Mouse (Mus musculus): ENCODE results near the gene Grk2. TPM values are rescaled to one million over a fixed set of nuclear protein-coding genes. Genes with fewer than 3 reads are reported as not detected.

The Grk2 gene
- polyA plus RNA-seq (2016; fragmentation: Nextera tagmentation; extraction: Ambion mirVana): 14.8 and 16.7 TPM in 2 replicates

DNA sequence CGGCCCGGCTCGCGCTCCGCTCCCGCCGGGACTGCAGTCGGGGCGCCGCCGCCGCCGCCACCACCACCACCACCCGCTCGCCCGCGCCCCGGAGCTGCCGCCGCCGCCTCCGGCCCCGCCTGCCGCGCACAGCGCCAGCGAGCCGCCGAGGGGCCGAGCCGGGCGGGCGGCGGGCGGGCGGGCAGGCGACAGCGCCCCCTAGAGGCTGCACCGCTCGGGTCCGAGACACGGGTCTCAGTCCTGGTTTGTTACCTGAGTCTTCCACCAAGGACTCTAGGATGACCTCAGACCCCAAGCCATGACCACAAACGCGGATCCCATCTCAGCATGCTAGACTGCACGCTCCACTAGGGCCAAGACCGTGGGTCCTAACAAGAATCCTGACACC is at the start of gene Grk2:
Grk2 (minus strand) TSS at position 33 of the 388 bp plus-strand sequence.
- Histone ChIP-seq H3K4me1 (replicated peaks) (peaks cover 50% of the 10 kb centered on the region), H3K4me3 (peak within 1 kb of the TSS; percentile 95), H3K36me3 (no peaks in the 10 kb centered on the region), H3K27ac (peak within 1 kb of the TSS; percentile 95), H3K9me3 (no peaks in the 10 kb centered on the region), H3K27me3 (ENCODE audit: insufficient read depth, poor library complexity, severe bottlenecking) (no peaks in the 10 kb centered on the region)
- 2% methylated on average over 37 of the region's 46 CpGs for WGBS
- DNase-seq (ENCODE audit: low spot score): peak; percentile 85

DNA sequence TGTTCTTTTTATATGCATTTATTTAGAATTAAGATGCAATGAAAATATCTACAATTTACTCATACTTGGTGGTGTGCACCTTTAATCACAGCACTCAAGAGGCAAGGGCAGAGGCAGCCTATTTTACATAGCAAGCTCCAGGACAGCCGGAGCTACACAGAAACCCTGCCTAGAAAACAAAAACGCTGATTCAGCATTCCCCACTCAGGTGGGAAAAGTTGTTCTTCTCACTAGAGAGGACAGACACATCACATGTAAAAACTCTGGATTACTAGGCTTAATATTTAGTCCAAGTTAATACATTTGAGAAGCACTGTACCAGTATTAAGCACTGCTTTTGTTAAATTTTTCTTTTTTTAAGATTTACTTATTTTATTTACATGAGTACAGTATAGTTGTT is 43.4 kb upstream of the Grk2 start:
- DNase-seq (ENCODE audit: low spot score): no peak
- no peak overlapping the region for H3K4me3 ChIP-seq
- WGBS: 91% methylated on average over 2 of the region's 2 CpGs
- peaks cover 96% of the 10 kb centered on the region for H3K36me3 ChIP-seq
- no peak overlapping the region for H3K27ac ChIP-seq
- no peaks in the 10 kb centered on the region for H3K4me1 ChIP-seq (replicated peaks)
- H3K9me3 ChIP-seq: no peaks in the 10 kb centered on the region
- H3K27me3 ChIP-seq (ENCODE audit: insufficient read depth, poor library complexity, severe bottlenecking): no peaks in the 10 kb centered on the region

DNA sequence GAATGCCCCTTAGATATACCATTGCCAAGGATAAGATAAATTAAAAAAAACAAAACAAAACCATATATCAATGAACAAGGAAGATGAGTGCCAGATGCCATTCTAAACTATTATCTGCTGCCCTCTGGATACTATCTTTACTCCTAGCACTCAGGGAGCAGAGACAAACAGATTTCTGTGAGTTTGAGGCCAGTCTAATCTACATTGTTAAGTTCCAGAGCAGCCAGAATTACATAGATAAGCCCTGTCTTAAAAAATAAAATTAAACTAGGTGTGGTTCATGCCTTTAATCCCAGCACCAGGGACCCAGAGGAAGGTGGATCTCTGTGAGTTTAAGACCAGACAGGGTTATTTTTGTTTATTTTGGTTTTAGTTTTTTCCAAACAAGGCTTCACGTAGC is 40.5 kb upstream of the Grk2 start:
- H3K9me3 ChIP-seq: no peaks in the 10 kb centered on the region
- peaks cover 98% of the 10 kb centered on the region for H3K36me3 ChIP-seq
- no peak for DNase-seq (ENCODE audit: low spot score)
- no peak overlapping the region for H3K27ac ChIP-seq
- H3K4me3 ChIP-seq: no peak overlapping the region
- H3K4me1 ChIP-seq (replicated peaks): no peaks in the 10 kb centered on the region
- H3K27me3 ChIP-seq (ENCODE audit: insufficient read depth, poor library complexity, severe bottlenecking): no peaks in the 10 kb centered on the region
- 92% methylated on average over 1 of the region's 1 CpGs for WGBS

DNA sequence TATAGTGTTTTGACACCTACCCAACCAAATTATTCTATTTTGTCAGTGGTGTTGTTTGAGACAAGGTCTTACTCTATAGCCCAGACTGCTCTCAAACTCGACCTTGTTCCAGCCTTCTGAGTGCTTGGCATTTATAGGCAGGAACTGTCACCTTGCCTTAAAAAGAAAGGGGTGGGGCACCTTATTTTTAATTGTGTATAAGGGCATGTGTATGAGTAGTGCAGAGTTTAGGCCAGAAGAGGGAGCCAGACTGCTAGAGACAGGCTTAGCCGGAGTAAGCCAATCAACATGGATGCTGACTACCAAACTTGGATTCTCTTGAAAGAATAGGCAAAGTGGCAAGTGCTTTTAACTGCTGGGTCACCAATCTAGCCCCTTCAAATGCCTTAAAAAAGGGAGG is 32.1 kb upstream of the Grk2 start:
- WGBS: 44% methylated on average over 2 of the region's 2 CpGs
- Histone ChIP-seq H3K4me1 (replicated peaks) (peaks cover 15% of the 10 kb centered on the region), H3K27me3 (ENCODE audit: insufficient read depth, poor library complexity, severe bottlenecking) (no peaks in the 10 kb centered on the region), H3K36me3 (peaks cover 56% of the 10 kb centered on the region), H3K4me3 (no peak overlapping the region), H3K27ac (no peak overlapping the region), H3K9me3 (no peaks in the 10 kb centered on the region)
- DNase-seq (ENCODE audit: low spot score): no peak

DNA sequence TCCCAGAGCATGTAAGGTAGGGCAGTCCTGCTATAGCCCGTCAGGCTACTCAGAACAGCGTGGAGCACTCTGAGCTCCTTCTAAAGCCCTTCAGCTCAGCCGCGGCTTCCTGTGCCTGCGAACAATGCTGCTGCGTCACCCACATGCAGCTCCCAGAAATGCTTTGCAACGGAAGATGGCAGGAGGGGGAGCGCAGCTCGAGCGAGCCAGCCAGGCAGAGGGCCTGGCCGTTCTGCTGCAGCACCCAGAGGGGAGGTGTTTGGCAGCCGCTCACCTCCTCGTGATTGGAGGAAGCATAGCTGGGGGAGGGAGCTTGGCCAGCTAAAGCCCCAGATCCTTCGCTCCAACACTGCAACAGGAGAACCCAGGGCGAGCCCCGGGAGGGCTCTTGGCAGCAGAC is 27.8 kb upstream of the Grk2 start:
- peak overlapping the region; percentile 93 for H3K27ac ChIP-seq
- H3K27me3 ChIP-seq (ENCODE audit: insufficient read depth, poor library complexity, severe bottlenecking): no peaks in the 10 kb centered on the region
- H3K36me3 ChIP-seq: peaks cover 46% of the 10 kb centered on the region
- WGBS: under 1% methylated on average over 16 of the region's 16 CpGs
- DNase-seq (ENCODE audit: low spot score): peak; percentile 92
- peaks cover 34% of the 10 kb centered on the region for H3K4me1 ChIP-seq (replicated peaks)
- no peaks in the 10 kb centered on the region for H3K9me3 ChIP-seq
- H3K4me3 ChIP-seq: peak overlapping the region; percentile 75

DNA sequence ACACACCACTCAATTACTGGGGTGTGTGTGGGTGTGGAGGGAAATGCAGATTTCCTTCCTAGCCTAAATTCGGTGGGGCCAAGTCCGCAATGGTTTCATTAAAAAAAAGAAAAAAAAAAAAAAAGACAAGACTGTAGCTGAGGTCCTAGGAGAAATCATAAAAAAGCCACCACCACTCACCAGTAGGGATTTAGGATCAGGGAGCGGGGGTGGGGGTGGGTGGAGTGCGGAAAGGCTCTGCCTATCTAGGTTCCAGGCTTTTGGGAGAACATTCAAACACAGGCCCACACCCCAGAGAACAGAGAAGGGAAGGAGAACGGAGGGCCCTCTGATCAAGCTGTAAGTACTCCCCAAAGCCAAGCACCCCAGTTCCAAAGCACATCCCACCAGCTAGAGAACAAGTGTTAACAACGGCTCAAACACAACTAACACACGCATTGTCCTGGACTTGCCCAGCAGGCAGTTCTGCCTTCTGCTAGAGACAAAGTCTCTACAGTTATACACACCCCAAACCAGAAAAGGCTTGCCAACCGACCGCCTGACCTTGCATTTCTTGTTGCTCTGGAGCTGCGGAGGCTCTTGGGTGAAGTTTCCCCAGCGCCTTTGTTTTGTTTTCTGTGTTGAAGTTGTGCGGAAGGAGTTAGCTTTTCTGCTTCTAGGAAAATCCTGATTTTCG is 27.2 kb upstream of the Grk2 start:
- Histone ChIP-seq H3K27me3 (ENCODE audit: insufficient read depth, poor library complexity, severe bottlenecking) (no peaks in the 10 kb centered on the region), H3K4me3 (peak overlapping the region; percentile 75), H3K9me3 (no peaks in the 10 kb centered on the region), H3K4me1 (replicated peaks) (peaks cover 34% of the 10 kb centered on the region), H3K27ac (peak overlapping the region; percentile 93), H3K36me3 (peaks cover 50% of the 10 kb centered on the region)
- 0% methylated on average over 13 of the region's 13 CpGs for WGBS
- DNase-seq (ENCODE audit: low spot score): peak; percentile 48

DNA sequence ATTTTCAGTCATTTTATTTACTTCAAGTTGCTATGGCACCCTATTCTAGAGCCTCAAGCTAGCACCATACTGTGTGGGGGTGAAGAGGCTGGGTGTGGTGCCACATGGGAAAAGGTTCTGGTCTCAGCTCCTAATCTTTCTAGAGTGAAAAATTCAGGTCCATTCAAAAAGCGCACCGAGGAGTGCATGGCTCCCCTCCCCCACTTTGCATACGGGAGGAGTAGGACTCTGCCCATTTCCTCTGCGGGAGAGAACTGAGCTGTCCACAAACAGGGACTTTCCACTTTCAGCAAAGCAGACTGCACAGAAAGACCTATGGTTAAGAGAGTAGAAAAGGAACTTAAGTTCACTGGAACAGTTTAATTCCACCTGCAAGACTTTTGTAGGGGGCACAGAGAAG is 26.6 kb upstream of the Grk2 start:
- peak; percentile 40 for DNase-seq (ENCODE audit: low spot score)
- H3K4me1 ChIP-seq (replicated peaks): peaks cover 34% of the 10 kb centered on the region
- H3K9me3 ChIP-seq: no peaks in the 10 kb centered on the region
- peaks cover 56% of the 10 kb centered on the region for H3K36me3 ChIP-seq
- WGBS: 0% methylated on average over 4 of the region's 4 CpGs
- H3K27ac ChIP-seq: peak overlapping the region; percentile 93
- H3K4me3 ChIP-seq: peak overlapping the region; percentile 75
- H3K27me3 ChIP-seq (ENCODE audit: insufficient read depth, poor library complexity, severe bottlenecking): no peaks in the 10 kb centered on the region

- Histone ChIP-seq H3K9me3 (no peaks in the 10 kb centered on the region), H3K4me1 (replicated peaks) (peaks cover 34% of the 10 kb centered on the region), H3K4me3 (no peak overlapping the region), H3K27ac (no peak overlapping the region), H3K27me3 (ENCODE audit: insufficient read depth, poor library complexity, severe bottlenecking) (no peaks in the 10 kb centered on the region), H3K36me3 (peaks cover 61% of the 10 kb centered on the region)
- no peak for DNase-seq (ENCODE audit: low spot score)
- WGBS: 93% methylated on average over 3 of the region's 3 CpGs
These were observed 25.3 kb upstream of the Grk2 start for GRCm38 (mm10) chr19:4331273-4331672.

DNA sequence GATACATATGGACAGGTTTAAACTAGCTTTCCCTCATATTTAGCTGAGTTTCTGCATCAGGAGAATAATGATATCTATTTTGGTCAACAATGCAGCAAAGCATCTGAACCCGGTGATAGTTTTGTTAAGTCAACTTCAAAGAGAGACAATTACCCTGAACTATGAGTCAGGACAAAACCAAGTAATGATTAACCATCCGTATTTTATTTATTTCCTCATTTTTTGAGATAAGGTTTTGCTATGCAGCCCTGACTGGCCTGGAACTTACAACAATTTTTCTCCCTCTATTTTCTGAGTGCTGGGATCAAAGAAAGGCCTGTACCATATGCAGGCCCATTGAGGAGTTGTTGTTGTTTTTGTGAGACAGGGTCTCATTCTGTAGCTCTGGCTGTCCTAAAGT is 24.6 kb upstream of the Grk2 start:
- Histone ChIP-seq H3K27me3 (ENCODE audit: insufficient read depth, poor library complexity, severe bottlenecking) (no peaks in the 10 kb centered on the region), H3K36me3 (peaks cover 67% of the 10 kb centered on the region), H3K4me1 (replicated peaks) (peaks cover 34% of the 10 kb centered on the region), H3K27ac (no peak overlapping the region), H3K9me3 (no peaks in the 10 kb centered on the region), H3K4me3 (no peak overlapping the region)
- WGBS: 94% methylated on average over 2 of the region's 2 CpGs
- DNase-seq (ENCODE audit: low spot score): no peak

DNA sequence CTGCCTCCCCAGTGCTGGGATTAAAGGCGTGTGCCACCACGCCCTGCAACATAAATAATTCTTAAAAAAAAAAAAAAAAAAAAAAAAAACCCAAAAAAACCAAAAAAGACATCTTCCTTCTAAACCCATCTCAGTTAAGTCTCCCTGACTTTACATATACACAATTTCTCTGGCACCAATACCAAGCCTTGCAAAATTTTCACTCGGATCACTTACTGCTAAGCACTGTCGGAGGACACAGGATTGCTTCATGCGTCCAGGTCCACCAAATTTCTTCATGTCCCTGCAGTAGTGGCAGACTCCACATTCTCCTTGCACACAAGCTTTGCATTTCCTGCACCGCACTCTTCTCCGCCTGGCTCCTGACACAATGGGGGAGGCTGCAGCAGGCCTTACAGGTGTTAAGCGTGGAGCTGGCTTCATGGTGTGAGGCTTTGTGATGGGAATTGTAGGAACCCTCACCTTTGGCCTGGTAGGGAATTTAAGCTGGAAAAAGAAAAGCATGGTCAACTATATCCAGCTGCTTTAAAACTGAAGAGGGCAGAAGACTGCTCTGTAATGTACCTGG is 22.8 kb upstream of the Grk2 start:
- Histone ChIP-seq H3K4me1 (replicated peaks) (peaks cover 27% of the 10 kb centered on the region), H3K27ac (no peak overlapping the region), H3K36me3 (peaks cover 82% of the 10 kb centered on the region), H3K9me3 (no peaks in the 10 kb centered on the region), H3K27me3 (ENCODE audit: insufficient read depth, poor library complexity, severe bottlenecking) (no peaks in the 10 kb centered on the region), H3K4me3 (no peak overlapping the region)
- no peak for DNase-seq (ENCODE audit: low spot score)
- 96% methylated on average over 8 of the region's 8 CpGs for WGBS

DNA sequence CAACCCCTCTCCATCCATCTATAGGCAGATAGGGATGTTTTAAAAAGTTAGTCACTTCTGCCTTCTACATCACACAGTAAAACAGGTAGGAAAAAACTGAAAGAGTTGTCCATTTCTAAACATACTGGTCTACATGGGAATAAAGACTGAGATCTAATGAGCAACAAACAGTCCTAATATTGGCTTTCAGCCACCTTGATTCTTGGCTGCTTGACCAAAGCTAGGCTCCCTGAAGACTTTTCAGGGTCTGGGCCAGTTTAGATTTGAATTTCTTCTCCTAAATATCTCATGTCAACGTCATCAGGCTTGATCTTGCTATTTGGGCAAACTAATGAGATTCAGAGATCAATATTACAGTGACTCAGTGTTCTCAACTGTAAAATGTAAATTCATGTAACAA is 20.9 kb upstream of the Grk2 start:
- Histone ChIP-seq H3K4me3 (no peak overlapping the region), H3K36me3 (peaks cover 100% of the 10 kb centered on the region), H3K4me1 (replicated peaks) (peaks cover 10% of the 10 kb centered on the region), H3K27ac (no peak overlapping the region), H3K27me3 (ENCODE audit: insufficient read depth, poor library complexity, severe bottlenecking) (no peaks in the 10 kb centered on the region), H3K9me3 (no peaks in the 10 kb centered on the region)
- 92% methylated on average over 1 of the region's 1 CpGs for WGBS
- DNase-seq (ENCODE audit: low spot score): no peak

- 0 out of 2 replicates have a peak, but pooled peaks cover 4% of the 10 kb centered on the region for H3K4me1 ChIP-seq (replicated peaks)
- no peak for DNase-seq (ENCODE audit: low spot score)
- H3K4me3 ChIP-seq: no peak overlapping the region
- no peak overlapping the region for H3K27ac ChIP-seq
- peaks cover 99% of the 10 kb centered on the region for H3K36me3 ChIP-seq
- no peaks in the 10 kb centered on the region for H3K27me3 ChIP-seq (ENCODE audit: insufficient read depth, poor library complexity, severe bottlenecking)
- WGBS: 87% methylated on average over 3 of the region's 3 CpGs
- H3K9me3 ChIP-seq: no peaks in the 10 kb centered on the region
These were observed 20.1 kb upstream of the Grk2 start for GRCm38 (mm10) chr19:4326106-4326505.

DNA sequence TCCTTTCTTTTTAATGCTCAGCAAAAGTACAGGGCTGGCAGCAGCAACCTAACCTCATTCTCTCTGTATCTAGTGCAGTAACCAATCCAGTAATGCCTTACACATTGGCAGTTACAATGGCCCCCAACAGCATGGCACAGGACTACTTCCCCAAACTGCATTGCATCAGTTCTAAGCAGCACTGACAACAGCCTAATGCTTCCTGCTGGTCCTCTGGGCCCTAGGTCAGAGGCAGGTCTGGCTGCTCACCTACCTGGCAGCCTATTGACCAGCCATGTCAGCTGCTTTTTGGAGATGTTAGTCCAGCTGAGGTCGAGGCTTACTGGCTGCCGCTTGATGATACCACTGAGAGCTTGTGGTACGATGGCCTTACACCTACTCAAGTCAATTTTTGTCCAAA is 16.1 kb upstream of the Grk2 start:
- H3K4me1 ChIP-seq (replicated peaks): 0 out of 2 replicates have a peak, but pooled peaks cover 4% of the 10 kb centered on the region
- no peak overlapping the region for H3K4me3 ChIP-seq
- H3K27ac ChIP-seq: no peak overlapping the region
- DNase-seq (ENCODE audit: low spot score): no peak
- H3K36me3 ChIP-seq: peaks cover 99% of the 10 kb centered on the region
- H3K9me3 ChIP-seq: no peaks in the 10 kb centered on the region
- H3K27me3 ChIP-seq (ENCODE audit: insufficient read depth, poor library complexity, severe bottlenecking): no peaks in the 10 kb centered on the region
- WGBS: 92% methylated on average over 3 of the region's 3 CpGs

All from hindbrain, embryonic 10.5 days (tissue).